Mouse (Mus musculus) G1E (cell line): ENCODE results near the gene Prr7. TPM values are rescaled to one million over a fixed set of nuclear protein-coding genes. Genes with fewer than 3 reads are reported as not detected.

Experiments used
- ATAC-seq: 2 replicates; pipeline ENCODE4 v1.8.0; 2016; ENCODE audit warnings: mild to moderate bottlenecking; ENCODE audit not compliant: insufficient number of reproducible peaks, poor library complexity, low FRiP score, severe bottlenecking; ENCODE audit errors: extremely low read depth
- DNase-seq: peaks from one replicate; pipeline ENCODE4 v3.0.0; 2012; ENCODE audit warnings: low spot score
- H3K27me3 ChIP-seq: 2 replicates; pipeline ENCODE4 v1.6.1; 2012; ENCODE audit warnings: mild to moderate bottlenecking, low read length, inconsistent platforms; ENCODE audit not compliant: insufficient read depth
- H3K36me3 ChIP-seq: replicated peaks from 2 replicates; pipeline ENCODE3; 2012; ENCODE audit warnings: mild to moderate bottlenecking, inconsistent platforms
- H3K4me1 ChIP-seq: 2 replicates; pipeline ENCODE4 v1.6.1; 2012; ENCODE audit warnings: low read depth, low read length, inconsistent platforms, mixed read lengths; ENCODE audit not compliant: insufficient read depth
- H3K4me3 ChIP-seq: 2 replicates; pipeline ENCODE4 v1.5.1; 2012; ENCODE audit warnings: low read depth, mild to moderate bottlenecking, inconsistent platforms, low read length, moderate library complexity, mixed read lengths
- H3K9me3 ChIP-seq: replicated peaks from 2 replicates; pipeline ENCODE4 v1.6.1; 2012; ENCODE audit warnings: inconsistent platforms
- CTCF ChIP-seq: IDR thresholded peaks from 2 replicates; pipeline ENCODE4 v1.5.1; 2012; ENCODE audit warnings: low read depth, low read length, inconsistent platforms, mixed read lengths
- GATA1 ChIP-seq: IDR thresholded peaks from 2 replicates; pipeline ENCODE4 v1.6.1; 2012; ENCODE audit warnings: borderline replicate concordance, low read length, inconsistent platforms, mixed read lengths
- GATA2 ChIP-seq: IDR thresholded peaks from 2 replicates; pipeline ENCODE4 v1.6.1; 2012; ENCODE audit warnings: low read depth, low read length, inconsistent platforms, borderline replicate concordance
- POLR2AphosphoS5 ChIP-seq: IDR thresholded peaks from 2 replicates; pipeline ENCODE4 v1.6.1; 2012; ENCODE audit warnings: low read depth, low read length, inconsistent platforms; ENCODE audit not compliant: insufficient replicate concordance
- TAL1 ChIP-seq: conservative IDR thresholded peaks from 2 replicates; pipeline ENCODE4 v1.6.1; 2012; ENCODE audit warnings: low read depth, low read length, inconsistent platforms, mixed read lengths
- polyA plus RNA-seq: library from polyadenylated mRNA; stranded (reverse); fragments of >175 nt; gene quantifications from 2 replicates; pipeline ENCODE4 v1.2.3, GENCODE M21; 2012
- total RNA-seq, 2 experiments: library from RNA; stranded (forward) in 1 of 2; stranded (reverse) in 1 of 2; fragments of 200-1000 nt in 1 of 2; fragments of >200 nt in 1 of 2; fragmentation: Nextera tagmentation in 1 of 2; gene quantifications; 2 replicates each; pipeline ENCODE4 v1.2.3; 2014 to 2017

The Prr7 gene
- total and polyA plus RNA-seq, 3 experiments, result 0.44 to 1.6 TPM; not detected in 1

DNA sequence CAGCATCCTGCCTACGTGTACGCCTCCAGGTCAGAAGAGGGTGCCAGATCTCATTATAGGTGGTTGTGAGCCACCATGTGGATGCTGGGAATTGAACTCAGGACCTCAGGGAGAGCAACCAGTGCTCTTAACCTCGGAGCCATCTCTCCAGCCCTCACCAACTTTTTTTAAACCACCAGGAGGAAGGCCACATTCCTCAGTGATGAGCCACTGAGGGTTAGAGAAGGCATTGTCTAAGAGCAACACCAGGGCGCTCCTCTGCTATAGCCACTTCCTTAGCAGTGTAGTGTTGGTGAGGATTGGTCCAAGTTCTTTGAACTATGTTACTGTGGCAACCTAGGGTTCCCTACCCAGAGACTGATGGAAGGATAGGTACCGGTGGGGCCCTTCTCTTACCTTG is 11.7 kb downstream of the Prr7 start:
- DNase-seq, result no peak
- TF ChIP-seq TAL1 (no peak), GATA2 (no peak)
- H3K36me3 ChIP-seq, result no peaks in the 10 kb centered on the region
- peaks cover 86% of the 10 kb centered on the region for H3K27me3 ChIP-seq
- peaks cover 21% of the 10 kb centered on the region for H3K4me1 ChIP-seq
- no peak for ATAC-seq
- no peak overlapping the region for H3K4me3 ChIP-seq
- peaks cover 8% of the 10 kb centered on the region for H3K9me3 ChIP-seq

DNA sequence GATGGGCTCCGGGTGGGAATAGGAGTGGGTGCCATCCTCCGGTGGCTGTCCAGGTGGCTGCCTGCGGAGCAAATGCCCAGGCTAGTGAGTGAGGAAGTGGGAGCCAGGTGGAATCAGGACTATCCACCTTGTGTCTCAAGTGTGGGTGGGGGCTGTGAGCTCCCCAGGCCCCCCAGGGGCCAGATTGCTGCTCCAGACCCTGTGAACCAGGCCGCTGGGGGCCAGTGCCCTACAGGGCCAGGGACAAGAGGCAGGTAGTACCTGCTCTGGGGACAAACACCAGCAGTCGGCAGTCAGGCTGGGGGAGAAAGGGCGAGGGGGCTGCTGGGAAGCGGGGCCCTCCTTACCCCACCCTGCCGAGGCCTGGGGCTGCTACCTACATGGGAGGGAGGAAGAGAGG is 12.2 kb downstream of the Prr7 start:
- no peak for DNase-seq
- Histone ChIP-seq H3K9me3 (peaks cover 8% of the 10 kb centered on the region), H3K27me3 (peaks cover 85% of the 10 kb centered on the region), H3K36me3 (no peaks in the 10 kb centered on the region), H3K4me3 (no peak overlapping the region), H3K4me1 (peaks cover 16% of the 10 kb centered on the region)
- ATAC-seq, result no peak
- TF ChIP-seq POLR2AphosphoS5 (no peak), CTCF (no peak), GATA1 (no peak), GATA2 (no peak), TAL1 (no peak)

DNA sequence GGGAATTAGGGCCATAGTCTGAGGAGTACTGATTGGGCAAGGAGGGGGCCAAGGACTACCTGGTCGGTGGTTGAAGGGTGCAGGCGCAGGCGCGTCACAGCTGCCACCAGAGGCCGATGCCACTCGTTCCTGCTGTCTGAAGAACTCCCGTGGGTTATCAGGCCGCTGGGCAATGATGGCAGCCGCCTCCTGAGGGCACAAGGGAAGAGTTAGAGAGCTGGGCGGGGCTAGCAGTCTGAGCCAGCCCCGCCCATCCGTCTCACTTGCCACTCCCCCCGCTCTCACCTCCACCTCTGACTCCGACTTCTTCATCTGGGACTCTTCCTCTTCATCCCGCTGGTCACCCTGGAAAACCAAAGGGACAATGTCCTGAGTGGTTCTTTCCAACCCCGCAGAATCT is 13.4 kb downstream of the Prr7 start:
- H3K4me1 ChIP-seq, result peaks cover 3% of the 10 kb centered on the region
- ATAC-seq (no peak), DNase-seq (no peak)
- H3K4me3 ChIP-seq, result no peak overlapping the region
- peaks cover 85% of the 10 kb centered on the region for H3K27me3 ChIP-seq
- no peak for TF ChIP-seq TAL1
- H3K9me3 ChIP-seq, result peaks cover 3% of the 10 kb centered on the region
- H3K36me3 ChIP-seq, result no peaks in the 10 kb centered on the region

DNA sequence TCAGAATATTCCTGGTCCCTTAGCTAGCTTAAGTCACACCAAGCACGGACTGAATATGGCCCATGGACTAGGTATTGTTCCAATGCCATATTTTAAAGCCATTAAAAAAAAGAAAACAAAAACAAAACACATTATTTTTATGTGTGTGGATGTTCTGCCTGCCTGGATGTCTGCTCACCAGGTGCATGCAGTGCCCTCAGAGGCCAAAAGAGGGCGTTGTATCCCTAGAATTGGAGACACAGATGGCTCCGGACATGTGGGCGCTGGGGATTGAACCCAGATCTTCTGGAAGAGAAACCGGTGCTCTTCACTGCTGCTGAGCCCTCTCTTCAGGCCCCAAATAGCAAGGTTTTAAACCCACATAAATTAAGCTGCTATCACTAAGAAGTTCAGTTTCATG is 14.0 kb downstream of the Prr7 start:
- TF ChIP-seq CTCF, result peak; percentile 36; the same call in 1 of the 2 replicates
- no peak for TF ChIP-seq TAL1
- DNase-seq, result no peak
- Histone ChIP-seq H3K4me1 (no peaks in the 10 kb centered on the region; the same call in none of the 2 replicates), H3K4me3 (no peak overlapping the region), H3K36me3 (no peaks in the 10 kb centered on the region), H3K27me3 (peaks cover 84% of the 10 kb centered on the region), H3K9me3 (no peaks in the 10 kb centered on the region)
- ATAC-seq, result no peak

DNA sequence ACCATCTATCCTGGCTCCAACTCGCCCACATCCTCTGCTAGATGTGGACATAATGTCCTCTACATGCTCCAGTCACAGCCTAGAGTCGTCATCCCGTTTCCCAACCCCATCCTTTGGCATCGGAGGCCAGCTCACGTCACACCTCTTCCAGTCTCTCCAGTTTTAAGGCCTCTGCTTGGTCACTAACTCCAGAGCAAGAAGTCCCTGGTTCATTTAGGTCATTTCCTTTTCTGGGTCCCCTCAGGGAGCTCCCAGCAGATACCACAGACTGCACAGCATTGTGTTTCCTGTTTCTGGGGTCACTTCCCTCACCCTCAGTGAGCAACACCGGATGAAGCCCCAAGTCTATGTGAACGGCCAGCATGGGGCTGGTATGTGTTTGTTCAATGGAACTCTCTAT is 14.9 kb downstream of the Prr7 start:
- Histone ChIP-seq H3K36me3 (no peaks in the 10 kb centered on the region), H3K27me3 (peaks cover 83% of the 10 kb centered on the region), H3K9me3 (no peaks in the 10 kb centered on the region), H3K4me3 (no peak overlapping the region), H3K4me1 (no peaks in the 10 kb centered on the region; the same call in 1 of the 2 replicates)
- TF ChIP-seq CTCF, result no peak
- TF ChIP-seq GATA2, result no peak
- no peak for TF ChIP-seq POLR2AphosphoS5
- no peak for TF ChIP-seq TAL1
- TF ChIP-seq GATA1, result no peak
- ATAC-seq (no peak), DNase-seq (no peak)

DNA sequence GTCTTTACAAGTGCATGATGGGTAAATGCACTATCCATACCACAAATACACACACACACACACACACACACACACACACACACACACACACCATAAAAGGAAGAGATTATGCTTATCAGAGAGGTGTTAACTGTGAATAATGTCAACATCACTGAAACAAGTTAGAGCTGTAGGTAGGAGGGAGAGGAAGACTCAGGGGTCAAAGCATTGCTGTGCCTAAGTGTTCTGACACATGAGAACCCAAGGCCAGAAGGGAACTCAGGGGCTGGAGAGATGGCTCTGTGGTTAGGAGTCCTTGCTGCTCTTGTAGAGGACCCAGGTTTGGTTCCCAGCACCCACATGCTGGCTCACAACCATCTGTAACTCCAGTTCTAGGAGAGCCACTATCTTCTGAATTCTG is 15.9 kb downstream of the Prr7 start:
- no peak for ATAC-seq
- peaks cover 81% of the 10 kb centered on the region for H3K27me3 ChIP-seq

DNA sequence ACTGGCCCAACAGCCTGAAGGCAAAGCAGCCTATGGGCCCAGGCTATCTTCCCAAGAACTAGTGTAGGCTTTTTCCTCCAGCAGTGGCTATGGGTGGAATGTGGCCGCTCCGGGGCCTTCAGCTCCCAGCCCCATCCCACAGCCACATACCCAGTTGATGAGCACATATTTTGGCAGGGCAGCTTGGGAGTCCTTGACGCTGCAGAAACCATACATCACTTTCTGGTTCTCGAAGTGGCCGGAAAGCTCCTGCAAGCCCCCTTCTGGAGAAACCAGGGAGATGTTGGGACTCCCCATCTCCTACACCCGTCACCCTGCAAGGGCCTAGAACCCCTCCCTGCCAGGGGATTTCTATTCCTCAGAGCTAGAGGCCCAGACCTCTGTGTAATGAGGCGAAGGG is 18.5 kb downstream of the Prr7 start:
- TF ChIP-seq CTCF (no peak), GATA1 (no peak), GATA2 (no peak), POLR2AphosphoS5 (no peak), TAL1 (no peak)
- Histone ChIP-seq H3K27me3 (peaks cover 83% of the 10 kb centered on the region), H3K4me3 (no peak overlapping the region), H3K36me3 (no peaks in the 10 kb centered on the region), H3K4me1 (peaks cover 3% of the 10 kb centered on the region; the same call in 1 of the 2 replicates), H3K9me3 (no peaks in the 10 kb centered on the region)
- ATAC-seq (no peak), DNase-seq (no peak)

More for the DNA sequence above, 15.9 kb downstream of the Prr7 start:
- Histone ChIP-seq H3K4me3 (no peak overlapping the region), H3K9me3 (no peaks in the 10 kb centered on the region), H3K36me3 (no peaks in the 10 kb centered on the region), H3K4me1 (no peaks in the 10 kb centered on the region; the same call in 1 of the 2 replicates)
- DNase-seq, result no peak
- TF ChIP-seq GATA1, result no peak
- no peak for TF ChIP-seq GATA2
- TF ChIP-seq TAL1, result no peak
- TF ChIP-seq CTCF, result no peak
- no peak for TF ChIP-seq POLR2AphosphoS5
